ENCODE assay signal across 11 mouse cellular contexts in the genomic region with DNA sequence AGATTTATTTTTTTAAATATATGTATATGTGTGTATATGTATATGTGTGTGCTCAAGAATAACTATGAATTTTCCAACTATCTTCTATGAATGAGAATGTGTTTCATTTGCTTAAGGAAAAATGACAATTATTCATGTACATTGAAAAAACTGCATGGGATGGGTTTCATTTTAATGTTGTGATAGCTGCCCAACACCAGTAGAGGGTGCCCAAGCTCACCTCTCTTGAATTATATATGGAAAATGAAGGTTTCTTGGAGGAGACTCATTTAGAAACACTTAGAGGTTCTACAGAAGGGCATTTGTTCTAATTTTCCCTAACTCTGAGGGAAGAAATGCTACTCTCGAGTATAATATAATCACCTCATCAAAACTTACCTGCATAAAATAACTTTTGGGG. TPM values are rescaled to one million over a fixed set of nuclear protein-coding genes. Genes with fewer than 3 reads are reported as not detected.
DNase-seq lines count a peak whose midpoint lies in the region; ATAC-seq and TF ChIP-seq lines count a peak whose summit lies in the region.
"Had no signal": no experiment of that assay in that cellular context is flagged by ENCODE, and none has a peak within 500 bp of the region (broad histone marks: within the 10 kb centered on the region; RNA-seq: fewer than 3 reads in every experiment).

No protein-coding gene starts in this region.

- H3K9me3 ChIP-seq in heart, embryonic 12.5 days (replicated peaks): peaks cover 1% of the 10 kb centered on the region; the same call in 1 of the 2 replicates
- H3K9me3 ChIP-seq: forebrain, embryonic 10.5 days; liver, embryonic 15.5 days had no signal

- no peak overlapping the region for H3K4me2 ChIP-seq in heart, embryonic 12.5 days
- H3K4me2 ChIP-seq: liver, embryonic 15.5 days had no signal

- ATAC-seq in heart, embryonic 12.5 days (ENCODE audit: insufficient number of reproducible peaks, low FRiP score): no peak

- peak; percentile 47; the same call in 1 of the 2 replicates for TF ChIP-seq CTCF in brain, embryonic 14.5 days (IDR thresholded peaks at IDR 0.05; ENCODE audit: borderline replicate concordance, extremely low read depth, insufficient read depth, insufficient read length)

- WGBS in heart, embryonic 12.5 days: 78% methylated on average over 1 of the region's 1 CpGs

- no peak overlapping the region for H3K9ac ChIP-seq in heart, embryonic 12.5 days
- H3K9ac ChIP-seq: liver, embryonic 15.5 days had no signal

- H3K4me1 ChIP-seq in heart, embryonic 12.5 days (replicated peaks): no peaks in the 10 kb centered on the region
- H3K4me1 ChIP-seq: forebrain, embryonic 10.5 days; liver, embryonic 15.5 days had no signal

- TF ChIP-seq POLR2A in brain, embryonic 14.5 days (IDR thresholded peaks at IDR 0.05; ENCODE audit: borderline replicate concordance, extremely low read depth, insufficient read depth, insufficient read length, poor library complexity, severe bottlenecking): no peak

- peaks cover 32% of the 10 kb centered on the region for H3K36me3 ChIP-seq in heart, embryonic 12.5 days
- H3K36me3 ChIP-seq: liver, embryonic 15.5 days had no signal

- no peak overlapping the region for H3K27ac ChIP-seq in heart, embryonic 12.5 days (ENCODE audit: poor library complexity, severe bottlenecking)
- H3K27ac ChIP-seq: forebrain, embryonic 10.5 days; liver, embryonic 15.5 days had no signal

- H3K27me3 ChIP-seq in heart, embryonic 12.5 days (replicated peaks): no peaks in the 10 kb centered on the region
- H3K27me3 ChIP-seq: liver, embryonic 15.5 days had no signal

- DNase-seq in cerebellum, adult 11 months: peak; percentile 6
- no peak for DNase-seq in cerebellum, adult 9-11 months
- DNase-seq in kidney, postnatal 10 days: peak; percentile 30
- DNase-seq in kidney, postnatal 36 days: no peak
- DNase-seq in 3T3-L1 (ENCODE audit: low read depth, low spot score): peak; percentile 63
- no peak for DNase-seq in brain, embryonic 14.5 days (ENCODE audit: low read depth)
- no peak for DNase-seq in Muller cell, postnatal 12 days (ENCODE audit: inconsistent ontology term)
- DNase-seq: kidney, postnatal 25 days had no signal

- H3K4me3 ChIP-seq in heart, embryonic 12.5 days: no peak overlapping the region
- H3K4me3 ChIP-seq: forebrain, embryonic 10.5 days; liver, embryonic 15.5 days had no signal

RNA-seq across cellular contexts. Expression of gene Pygo1, which starts 35.7 kb away (rescaled TPM):
- 12.9 and 19.0 TPM in 2 replicates for polyA plus RNA-seq in brain, embryonic 14.5 days (2012; rRNA removed)
- polyA plus RNA-seq in heart, embryonic 12.5 days (2016; fragmentation: Nextera tagmentation; extraction: Ambion mirVana): 2.9 and 3.0 TPM in 2 replicates

Comparison
In these comparisons a context has a peak if more than half of its experiments do, and no peak if none do; other contexts are left out.
1. DNase-seq: peak in cerebellum, adult 11 months (single experiment), kidney, postnatal 10 days (single experiment) and 3T3-L1 (single experiment); none in cerebellum, adult 9-11 months (single experiment), kidney, postnatal 36 days (0 of 2), brain, embryonic 14.5 days (single experiment) and Muller cell, postnatal 12 days (single experiment).